In the genomic region with DNA sequence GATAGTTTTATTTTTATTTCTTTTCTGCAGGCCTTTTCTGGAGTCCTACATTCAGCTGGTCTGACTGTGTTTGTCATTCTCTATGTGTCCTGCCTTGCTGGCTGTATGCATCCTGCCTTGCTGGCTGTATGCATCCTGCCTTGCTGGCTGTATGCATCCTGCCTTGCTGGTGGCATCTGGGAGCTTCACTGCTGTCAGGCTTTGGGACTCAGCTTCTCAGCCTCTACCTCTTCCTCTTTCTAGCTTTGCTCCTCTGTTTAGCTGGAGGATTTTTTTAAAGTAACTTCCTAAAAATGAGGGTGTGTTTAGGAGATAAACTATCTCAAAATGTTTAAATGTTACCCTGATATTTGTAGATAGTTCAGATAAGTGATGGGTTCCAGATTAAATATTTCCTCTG, we compare ENCODE assay signal across 17 mouse cellular contexts. TPM values are rescaled to one million over a fixed set of nuclear protein-coding genes. Genes with fewer than 3 reads are reported as not detected.
"Had no signal": no experiment of that assay in that cellular context is flagged by ENCODE, and none has a peak within 500 bp of the region (broad histone marks: within the 10 kb centered on the region; RNA-seq: fewer than 3 reads in every experiment).

No protein-coding gene starts in this region.

- H3K9me3 ChIP-seq: midbrain, embryonic 10.5 days; midbrain, embryonic 12.5 days; neural tube, embryonic 12.5 days; stomach, embryonic 15.5 days had no signal

- H3K4me2 ChIP-seq: lung, embryonic 14.5 days; midbrain, embryonic 12.5 days; neural tube, embryonic 12.5 days; stomach, embryonic 15.5 days had no signal

- H3K27me3 ChIP-seq: midbrain, embryonic 12.5 days; neural tube, embryonic 12.5 days; stomach, embryonic 15.5 days had no signal

- DNase-seq: lung, adult 18-20 months; lung, embryonic 14.5 days; lung, postnatal 10 days; lung, postnatal 4 days; midbrain, embryonic 14.5 days; right cerebral cortex, postnatal 14 days; thymus, adult 18-20 months; thymus, postnatal 25 days; thymus, postnatal 4 days had no signal

- ATAC-seq: midbrain, embryonic 16.5 days had no signal

- H3K4me3 ChIP-seq: midbrain, embryonic 10.5 days; midbrain, embryonic 12.5 days; neural tube, embryonic 12.5 days; stomach, embryonic 15.5 days had no signal

- H3K4me1 ChIP-seq: midbrain, embryonic 10.5 days; midbrain, embryonic 12.5 days; neural tube, embryonic 12.5 days; stomach, embryonic 15.5 days had no signal

- H3K27ac ChIP-seq: liver, embryonic 14.5 days; midbrain, embryonic 10.5 days; midbrain, embryonic 12.5 days; neural tube, embryonic 12.5 days; stomach, embryonic 15.5 days had no signal

- H3K36me3 ChIP-seq: midbrain, embryonic 10.5 days; midbrain, embryonic 12.5 days; neural tube, embryonic 12.5 days; stomach, embryonic 15.5 days had no signal

- H3K9ac ChIP-seq: liver, embryonic 14.5 days; lung, embryonic 14.5 days; midbrain, embryonic 12.5 days; neural tube, embryonic 12.5 days; stomach, embryonic 15.5 days had no signal

RNA-seq across cellular contexts. Expression of gene Tnfsf8, which starts 36.0 kb away (rescaled TPM):
- polyA plus RNA-seq: liver, embryonic 16.5 days; midbrain, embryonic 10.5 days; midbrain, embryonic 12.5 days; midbrain, embryonic 16.5 days; neural tube, embryonic 12.5 days; neural tube, embryonic 14.5 days had no signal
